Mouse (Mus musculus): ENCODE measurements around the gene Cdh26. TPM values are rescaled to one million over a fixed set of nuclear protein-coding genes. Genes with fewer than 3 reads are reported as not detected.

Cdh26 gene
- polyA plus RNA-seq, 1 experiment from 2014 or later = not detected

GRCm38 (mm10) chr2:178519321-178519720 lies 89.0 kb downstream of the Cdh26 start:
- 75% methylated on average over 4 of the region's 4 CpGs for WGBS
- Histone ChIP-seq H3K9ac (no peak overlapping the region), H3K9me3 (ENCODE audit: low read depth, low read length) (no peaks in the 10 kb centered on the region), H3K4me3 (ENCODE audit: low read depth, low read length) (no peak overlapping the region), H3K27ac (ENCODE audit: low read depth) (no peak overlapping the region), H3K4me2 (no peak overlapping the region), H3K36me3 (ENCODE audit: insufficient read depth) (no peaks in the 10 kb centered on the region), H3K27me3 (ENCODE audit: insufficient read depth, low read length) (no peaks in the 10 kb centered on the region), H3K4me1 (ENCODE audit: insufficient read depth) (no peaks in the 10 kb centered on the region)
- DNase-seq = no peak
- ATAC-seq (ENCODE audit: insufficient read depth) = no peak
- TF ChIP-seq CTCF (IDR thresholded peaks at IDR 0.05; ENCODE audit: low read depth) = no peak

GRCm38 (mm10) chr2:178520216-178520615 lies 89.9 kb downstream of the Cdh26 start:
- no peak for DNase-seq
- no peak overlapping the region for H3K9ac ChIP-seq
- WGBS = 15% methylated on average over 2 of the region's 2 CpGs

GRCm38 (mm10) chr2:178522331-178522730 lies 92.0 kb downstream of the Cdh26 start:
- H3K9ac ChIP-seq = no peak overlapping the region
- no peak overlapping the region for H3K27ac ChIP-seq (ENCODE audit: low read depth)
- no peaks in the 10 kb centered on the region for H3K36me3 ChIP-seq (ENCODE audit: insufficient read depth)
- no peaks in the 10 kb centered on the region for H3K9me3 ChIP-seq (ENCODE audit: low read depth, low read length)
- DNase-seq = no peak
- no peaks in the 10 kb centered on the region for H3K4me1 ChIP-seq (ENCODE audit: insufficient read depth)
- no peak overlapping the region for H3K4me2 ChIP-seq
- TF ChIP-seq CTCF (IDR thresholded peaks at IDR 0.05; ENCODE audit: low read depth) = no peak
- H3K27me3 ChIP-seq (ENCODE audit: insufficient read depth, low read length) = no peaks in the 10 kb centered on the region
- no peak overlapping the region for H3K4me3 ChIP-seq (ENCODE audit: low read depth, low read length)
- 52% methylated on average over 4 of the region's 4 CpGs for WGBS
- no peak for ATAC-seq (ENCODE audit: insufficient read depth)

More at GRCm38 (mm10) chr2:178520216-178520615, 89.9 kb downstream of the Cdh26 start:
- H3K27ac ChIP-seq (ENCODE audit: low read depth) = no peak overlapping the region
- no peaks in the 10 kb centered on the region for H3K4me1 ChIP-seq (ENCODE audit: insufficient read depth)
- H3K27me3 ChIP-seq (ENCODE audit: insufficient read depth, low read length) = no peaks in the 10 kb centered on the region
- no peak overlapping the region for H3K4me3 ChIP-seq (ENCODE audit: low read depth, low read length)
- no peak overlapping the region for H3K4me2 ChIP-seq
- H3K9me3 ChIP-seq (ENCODE audit: low read depth, low read length) = no peaks in the 10 kb centered on the region
- no peak for ATAC-seq (ENCODE audit: insufficient read depth)
- TF ChIP-seq CTCF (IDR thresholded peaks at IDR 0.05; ENCODE audit: low read depth) = no peak
- no peaks in the 10 kb centered on the region for H3K36me3 ChIP-seq (ENCODE audit: insufficient read depth)

GRCm38 (mm10) chr2:178522786-178523185 lies 92.5 kb downstream of the Cdh26 start:
- Histone ChIP-seq H3K27ac (ENCODE audit: low read depth) (no peak overlapping the region), H3K27me3 (ENCODE audit: insufficient read depth, low read length) (no peaks in the 10 kb centered on the region), H3K9ac (no peak overlapping the region), H3K4me1 (ENCODE audit: insufficient read depth) (no peaks in the 10 kb centered on the region), H3K9me3 (ENCODE audit: low read depth, low read length) (no peaks in the 10 kb centered on the region), H3K36me3 (ENCODE audit: insufficient read depth) (no peaks in the 10 kb centered on the region), H3K4me3 (ENCODE audit: low read depth, low read length) (no peak overlapping the region), H3K4me2 (no peak overlapping the region)
- WGBS = 89% methylated on average over 1 of the region's 1 CpGs
- no peak for TF ChIP-seq CTCF (IDR thresholded peaks at IDR 0.05; ENCODE audit: low read depth)
- DNase-seq (no peak), ATAC-seq (ENCODE audit: insufficient read depth) (no peak)

- no peaks in the 10 kb centered on the region for H3K36me3 ChIP-seq (ENCODE audit: insufficient read depth)
- no peak for DNase-seq
- no peaks in the 10 kb centered on the region for H3K27me3 ChIP-seq (ENCODE audit: insufficient read depth, low read length)
- TF ChIP-seq CTCF (IDR thresholded peaks at IDR 0.05; ENCODE audit: low read depth) = no peak
- WGBS = 79% methylated on average over 6 of the region's 6 CpGs
- H3K9ac ChIP-seq = no peak overlapping the region
- H3K27ac ChIP-seq (ENCODE audit: low read depth) = no peak overlapping the region
- H3K4me2 ChIP-seq = no peak overlapping the region
- no peak for ATAC-seq (ENCODE audit: insufficient read depth)
- H3K9me3 ChIP-seq (ENCODE audit: low read depth, low read length) = no peaks in the 10 kb centered on the region
- no peak overlapping the region for H3K4me3 ChIP-seq (ENCODE audit: low read depth, low read length)
- no peaks in the 10 kb centered on the region for H3K4me1 ChIP-seq (ENCODE audit: insufficient read depth)
These were observed 96.4 kb downstream of the Cdh26 start for GRCm38 (mm10) chr2:178526776-178527175.

GRCm38 (mm10) chr2:178531226-178531625 lies 100.9 kb downstream of the Cdh26 start:
- H3K4me1 ChIP-seq (ENCODE audit: insufficient read depth) = no peaks in the 10 kb centered on the region
- WGBS = 75% methylated on average over 5 of the region's 5 CpGs

GRCm38 (mm10) chr2:178536574-178536973 lies 106.2 kb downstream of the Cdh26 start:
- no peak overlapping the region for H3K27ac ChIP-seq (ENCODE audit: low read depth)
- no peaks in the 10 kb centered on the region for H3K9me3 ChIP-seq (ENCODE audit: low read depth, low read length)
- H3K4me1 ChIP-seq (ENCODE audit: insufficient read depth) = no peaks in the 10 kb centered on the region
- no peak overlapping the region for H3K4me3 ChIP-seq (ENCODE audit: low read depth, low read length)
- no peak overlapping the region for H3K9ac ChIP-seq
- ATAC-seq (ENCODE audit: insufficient read depth) (no peak), DNase-seq (no peak)
- TF ChIP-seq CTCF (IDR thresholded peaks at IDR 0.05; ENCODE audit: low read depth) = no peak
- H3K27me3 ChIP-seq (ENCODE audit: insufficient read depth, low read length) = no peaks in the 10 kb centered on the region
- H3K4me2 ChIP-seq = no peak overlapping the region
- no peaks in the 10 kb centered on the region for H3K36me3 ChIP-seq (ENCODE audit: insufficient read depth)
- 75% methylated on average over 4 of the region's 4 CpGs for WGBS

More at GRCm38 (mm10) chr2:178531226-178531625, 100.9 kb downstream of the Cdh26 start:
- Histone ChIP-seq H3K4me2 (no peak overlapping the region), H3K4me3 (ENCODE audit: low read depth, low read length) (no peak overlapping the region), H3K9ac (no peak overlapping the region), H3K27me3 (ENCODE audit: insufficient read depth, low read length) (no peaks in the 10 kb centered on the region), H3K9me3 (ENCODE audit: low read depth, low read length) (no peaks in the 10 kb centered on the region), H3K27ac (ENCODE audit: low read depth) (no peak overlapping the region), H3K36me3 (ENCODE audit: insufficient read depth) (no peaks in the 10 kb centered on the region)
- DNase-seq (no peak), ATAC-seq (ENCODE audit: insufficient read depth) (no peak)
- TF ChIP-seq CTCF (IDR thresholded peaks at IDR 0.05; ENCODE audit: low read depth) = no peak

Other genes starting within 250 kb of the Cdh26 start
- gene Sycp2, start 22.8 kb upstream of the Cdh26 start, polyA plus RNA-seq (2014; fragmentation: Nextera tagmentation; extraction: Ambion mirVana) = 0.08 and 0.20 TPM in 2 replicates
- gene Ppp1r3d, start 16.1 kb upstream of the Cdh26 start, polyA plus RNA-seq (2014; fragmentation: Nextera tagmentation; extraction: Ambion mirVana) = 2.1 and 3.0 TPM in 2 replicates
- 3.2 and 3.4 TPM in 2 replicates for gene Fam217b, start 16.0 kb upstream of the Cdh26 start, polyA plus RNA-seq (2014; fragmentation: Nextera tagmentation; extraction: Ambion mirVana)

Measured in lung, embryonic 14.5 days (tissue).